Mouse (Mus musculus) adrenal gland, adult 2 months (tissue): ENCODE measurements around the gene Phykpl. TPM values are rescaled to one million over a fixed set of nuclear protein-coding genes. Genes with fewer than 3 reads are reported as not detected.

Experiments
- DNase-seq: peaks from one replicate; pipeline ENCODE4 v3.0.0; 2021
- polyA plus RNA-seq: library from polyadenylated mRNA; depleted of rRNA; stranded (reverse); fragments of >200 nt; gene quantifications from 2 replicates; pipeline ENCODE4 v1.2.3, GENCODE M21; 2012; rRNA removed
- total RNA-seq, 2 experiments: library from RNA; stranded (reverse); gene quantifications; 2 replicates each; pipeline ENCODE4 v1.2.3; 2021

The Phykpl gene
- total and polyA plus RNA-seq, 3 experiments, result 21.7 to 35.1 (median 23.3) TPM

DNA sequence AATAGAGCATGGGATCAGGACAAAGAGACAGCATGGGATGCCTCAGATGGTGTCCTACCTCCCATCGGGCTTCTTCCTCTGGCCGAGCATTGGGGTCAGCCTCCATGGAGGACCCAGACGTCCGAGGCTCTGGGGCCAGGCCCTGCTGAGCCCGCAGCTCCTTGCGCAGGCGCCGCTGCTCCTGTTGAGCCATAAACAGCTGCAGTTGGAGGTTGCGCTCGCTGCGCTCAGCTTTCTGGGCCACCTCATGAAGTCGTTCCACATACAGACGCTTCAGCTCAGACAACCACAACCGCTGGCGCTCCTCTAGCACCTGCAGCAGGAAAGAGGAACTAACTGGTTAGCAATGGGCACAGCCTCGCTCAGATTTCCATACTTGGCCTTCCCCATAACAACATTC, 59.7 kb downstream of the Phykpl start:
- no peak for DNase-seq

GRCm38 (mm10) chr11:51645293-51645692, 60.7 kb downstream of the Phykpl start:
- DNase-seq, result no peak

GRCm38 (mm10) chr11:51646245-51646644, 61.7 kb downstream of the Phykpl start:
- DNase-seq, result no peak

DNA sequence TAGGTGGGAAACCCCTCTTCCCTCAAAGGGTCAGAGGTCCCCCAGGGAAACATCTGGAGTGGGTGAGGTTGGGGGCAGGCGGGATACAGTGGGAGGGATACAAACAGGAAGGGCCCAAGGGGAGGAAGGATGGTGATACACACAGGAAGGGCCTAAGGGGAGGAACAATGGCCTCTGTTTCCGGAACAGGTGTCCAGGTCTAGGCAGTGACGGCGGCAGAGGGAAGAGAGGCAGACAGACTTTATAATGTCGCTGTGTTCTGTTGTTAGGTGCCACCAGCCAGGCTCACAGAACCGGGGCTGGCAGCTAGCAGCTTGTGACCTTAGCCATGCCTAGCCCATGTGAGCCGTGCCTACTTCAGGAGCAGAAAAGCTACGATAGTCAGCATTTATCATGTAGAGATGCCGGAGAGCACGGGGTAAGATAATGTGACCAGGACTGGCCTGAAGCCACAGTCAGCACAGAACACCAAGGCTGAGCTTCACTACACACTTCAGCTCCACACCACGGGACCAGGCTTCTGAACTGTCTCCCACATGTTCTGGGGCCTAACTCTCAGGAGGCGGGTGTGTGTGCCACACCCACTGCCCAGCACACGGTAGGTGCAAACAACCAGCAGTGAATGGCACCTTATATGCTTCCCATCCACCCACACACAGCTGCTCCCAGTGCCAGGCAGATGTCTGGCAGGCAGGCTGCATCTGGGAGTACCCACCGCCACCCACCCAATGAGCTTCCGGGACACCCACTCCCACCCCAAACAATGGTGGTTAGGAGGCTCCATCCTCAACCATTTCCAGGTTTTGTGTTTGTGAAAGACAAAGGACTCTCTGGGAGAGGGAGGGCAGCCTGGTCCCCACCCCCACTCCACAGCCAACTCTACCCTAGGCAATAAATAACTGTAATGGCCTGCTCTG, 62.5 kb downstream of the Phykpl start:
- DNase-seq, result peak; percentile 55

- DNase-seq, result no peak
Observed at GRCm38 (mm10) chr11:51648566-51648965, 64.0 kb downstream of the Phykpl start.

DNA sequence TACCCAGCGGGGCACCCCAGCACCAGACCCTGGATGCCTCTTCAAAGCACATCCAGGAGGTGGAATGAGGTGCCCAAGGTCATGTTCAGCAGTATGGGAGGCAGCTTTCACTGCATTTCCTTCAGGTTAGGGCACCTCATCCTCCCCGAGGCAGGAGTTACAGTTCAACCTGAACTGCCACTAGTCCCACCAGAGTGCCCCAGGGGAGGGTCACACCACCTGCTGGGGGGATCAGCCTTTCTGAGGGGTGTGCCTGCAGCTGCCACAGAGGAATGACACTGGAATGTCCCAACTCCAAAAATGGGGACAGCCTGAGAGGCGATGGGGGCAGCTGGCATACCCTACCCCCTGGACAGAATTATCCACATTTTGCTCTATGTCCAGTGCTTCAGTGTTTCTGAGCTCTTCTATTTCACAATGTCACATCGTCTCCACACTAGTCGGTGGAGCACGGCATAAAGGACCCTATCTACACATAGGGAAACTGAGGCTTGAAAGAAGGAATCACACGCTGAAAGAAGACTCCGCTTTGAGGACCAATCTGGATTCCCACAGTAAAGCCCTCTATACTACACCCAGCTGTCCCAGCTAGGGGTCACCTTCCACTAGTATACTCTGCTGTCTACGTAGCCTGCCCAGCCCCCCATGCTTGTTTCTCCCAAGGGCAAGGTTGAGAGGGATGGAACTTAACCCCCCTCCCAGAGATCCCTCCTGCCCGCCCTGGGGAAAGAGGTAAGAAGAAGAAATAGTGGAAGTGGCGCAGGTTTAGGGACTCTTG, 64.7 kb downstream of the Phykpl start:
- DNase-seq, result no peak

GRCm38 (mm10) chr11:51649889-51650199, 65.3 kb downstream of the Phykpl start:
- no peak for DNase-seq

DNA sequence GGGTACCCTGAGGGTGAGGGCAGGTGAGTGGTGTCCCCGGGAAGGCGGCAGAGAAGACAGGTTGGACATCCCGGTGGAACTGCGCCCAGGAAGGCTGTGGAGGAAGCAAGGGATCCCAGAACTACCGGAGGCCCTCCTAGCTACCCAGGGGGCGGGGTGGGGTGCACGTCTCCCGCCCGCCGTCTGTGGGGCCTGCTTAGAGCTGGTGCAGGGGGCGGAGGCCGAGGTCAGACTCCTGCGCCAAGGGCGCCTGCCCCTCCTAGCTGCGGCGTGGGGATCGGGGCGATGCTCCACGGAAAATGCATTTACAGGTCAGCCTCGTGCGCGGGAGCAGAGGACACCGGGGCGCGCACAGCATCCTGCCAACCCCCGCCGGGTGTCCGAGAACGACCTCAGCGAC, 65.7 kb downstream of the Phykpl start:
- DNase-seq, result no peak

DNA sequence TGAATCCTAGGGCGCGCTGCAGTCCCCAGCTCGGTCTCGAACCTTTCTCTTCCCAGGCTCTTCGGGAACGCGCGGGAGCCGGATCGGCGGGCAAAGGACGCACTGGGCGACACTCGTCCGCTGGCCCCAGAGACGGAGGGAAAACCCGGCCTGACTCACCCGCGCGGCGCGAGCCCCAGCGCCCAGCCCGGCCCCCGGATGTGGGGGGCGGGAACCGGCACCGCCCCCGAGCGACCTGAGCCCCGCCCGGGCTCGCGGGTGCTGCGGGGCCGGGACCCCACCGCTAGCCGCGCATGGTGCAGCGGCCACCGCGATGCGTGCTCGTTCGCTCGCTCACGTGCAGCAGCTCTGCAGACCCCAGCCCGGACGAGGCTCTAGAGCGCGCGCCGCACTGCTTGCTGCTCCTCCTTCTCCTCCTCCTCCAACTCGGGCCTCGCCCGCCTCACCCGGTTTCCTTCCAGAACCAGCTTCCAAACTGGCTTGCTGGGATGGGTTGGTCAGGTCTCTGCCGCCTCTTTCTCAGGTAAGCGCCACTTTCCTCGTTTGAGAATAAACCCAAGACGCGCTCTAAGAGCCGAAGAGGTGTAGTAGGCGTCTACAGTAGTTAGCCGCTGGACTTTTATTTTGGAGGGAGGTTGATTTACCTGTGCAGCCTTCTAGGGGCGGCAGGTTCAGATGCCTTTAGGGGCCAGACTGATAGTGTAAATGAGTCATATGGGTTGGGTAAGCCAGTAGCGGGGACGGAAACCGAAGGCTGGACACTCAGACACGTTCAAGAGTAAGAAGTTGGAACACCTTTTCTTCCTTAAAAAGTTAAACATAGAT, 66.3 kb downstream of the Phykpl start, which contains the start of the genes N4bp3 and D930048N14Rik:
N4bp3 (minus strand) TSS at position 152 of the 825 bp plus-strand sequence.
D930048N14Rik (plus strand) TSS at position 264 of the 825 bp plus-strand sequence.
- DNase-seq, result peak; percentile 93

GRCm38 (mm10) chr11:51652889-51653418, 68.4 kb downstream of the Phykpl start:
- DNase-seq, result no peak

DNA sequence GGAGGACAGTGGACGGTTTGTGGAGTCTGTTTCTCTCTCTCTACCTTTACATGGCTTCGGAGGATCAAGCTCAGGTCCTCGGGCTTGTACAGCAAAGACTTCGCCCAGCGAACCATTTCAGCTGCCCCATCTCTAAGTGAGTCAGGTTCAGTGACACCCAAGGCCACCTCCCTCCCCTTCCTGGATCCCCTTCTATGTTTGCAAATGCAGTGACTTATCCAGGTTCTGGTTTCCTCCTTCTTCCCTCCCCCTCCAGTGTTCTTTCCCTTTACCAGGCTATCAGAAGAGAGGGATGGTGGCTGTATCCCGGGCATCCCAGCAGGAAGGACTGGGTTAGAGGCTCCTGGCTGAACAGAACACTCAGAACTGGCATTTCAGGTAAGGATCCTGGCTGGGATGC, 69.2 kb downstream of the Phykpl start:
- DNase-seq, result no peak

Other genes starting within 250 kb of the Phykpl start
- 100 to 1,000 TPM; 266 to 294 TPM for gene Hnrnpab, start 22.1 kb downstream of the Phykpl start, total RNA-seq
- 234 and 286 TPM in 2 replicates for gene Hnrnpab, start 22.1 kb downstream of the Phykpl start, polyA plus RNA-seq
- 10 to 100 TPM; 76.3 to 79.4 TPM for gene Nhp2, start 35.0 kb downstream of the Phykpl start, total RNA-seq
- 41.8 and 48.3 TPM in 2 replicates for gene Nhp2, start 35.0 kb downstream of the Phykpl start, polyA plus RNA-seq
- gene Rmnd5b, start 51.1 kb downstream of the Phykpl start, total RNA-seq, result 10 to 100 TPM; 44.0 to 61.9 TPM
- gene Rmnd5b, start 51.1 kb downstream of the Phykpl start, polyA plus RNA-seq, result 201 and 250 TPM in 2 replicates
- gene N4bp3, start 66.1 kb downstream of the Phykpl start, total RNA-seq, result 1 to 10 TPM; 5.3 to 9.3 TPM
- 10.5 and 15.1 TPM in 2 replicates for gene N4bp3, start 66.1 kb downstream of the Phykpl start, polyA plus RNA-seq
- 1 to 10 TPM; 1.0 to 2.4 TPM for gene D930048N14Rik, start 66.2 kb downstream of the Phykpl start, total RNA-seq
- 5.0 and 6.1 TPM in 2 replicates for gene D930048N14Rik, start 66.2 kb downstream of the Phykpl start, polyA plus RNA-seq
- 10 to 100 TPM; 49.2 to 53.7 TPM for gene 0610009B22Rik, start 104.1 kb downstream of the Phykpl start, total RNA-seq
- gene 0610009B22Rik, start 104.1 kb downstream of the Phykpl start, polyA plus RNA-seq, result 4.2 and 4.8 TPM in 2 replicates
- 10 to 100 TPM; 25.2 to 56.7 TPM for gene Sec24a, start 178.9 kb downstream of the Phykpl start, total RNA-seq
- gene Sec24a, start 178.9 kb downstream of the Phykpl start, polyA plus RNA-seq, result 21.7 and 26.6 TPM in 2 replicates
- 100 to 1,000 TPM in 1 of 2 experiments, 10 to 100 TPM in 1; 97.8 to 121 TPM for gene Sar1b, start 178.9 kb downstream of the Phykpl start, total RNA-seq
- 5.7 and 6.6 TPM in 2 replicates for gene Sar1b, start 178.9 kb downstream of the Phykpl start, polyA plus RNA-seq